Mouse (Mus musculus) left cerebral cortex, postnatal 25 days (tissue): Measurements from ENCODE around the gene Bag6. TPM values are rescaled to one million over a fixed set of nuclear protein-coding genes. Genes with fewer than 3 reads are reported as not detected.

Experiments
- DNase-seq, 2 experiments: peaks; one replicate each; pipeline ENCODE4 v3.0.0; 2022; ENCODE audit warnings: low spot score in 2 of 2, mixed read lengths in 1 of 2
- intact Hi-C: fragments of 180-260 bp; cut with DNase I; formaldehyde crosslinking; loops from one replicate; pipeline ENCODE4 v1.15.1; 2025
- total RNA-seq, 2 experiments: library from RNA; stranded (reverse); gene quantifications; 2 replicates each; pipeline ENCODE4 v1.2.3; 2021

Bag6 gene
- total RNA-seq, 2 experiments from 2014 or later: 286 to 292 TPM

- no peak for DNase-seq
- intact Hi-C loops: loop anchor here (2.0 kb wide), 1 partner anchor 14 kb away; no protein-coding TSS in a partner anchor
Observed at GRCm38 (mm10) chr17:35162730-35163129, 27.8 kb downstream of the Bag6 start.

GRCm38 (mm10) chr17:35163326-35164081 is 28.5 kb downstream of the Bag6 start:
- intact Hi-C loops: loop anchor here (1.0 to 2.0 kb wide), 2 partner anchors 15 to 28 kb away; partner anchors contain the start of gene Bag6
- no peak for DNase-seq

DNA sequence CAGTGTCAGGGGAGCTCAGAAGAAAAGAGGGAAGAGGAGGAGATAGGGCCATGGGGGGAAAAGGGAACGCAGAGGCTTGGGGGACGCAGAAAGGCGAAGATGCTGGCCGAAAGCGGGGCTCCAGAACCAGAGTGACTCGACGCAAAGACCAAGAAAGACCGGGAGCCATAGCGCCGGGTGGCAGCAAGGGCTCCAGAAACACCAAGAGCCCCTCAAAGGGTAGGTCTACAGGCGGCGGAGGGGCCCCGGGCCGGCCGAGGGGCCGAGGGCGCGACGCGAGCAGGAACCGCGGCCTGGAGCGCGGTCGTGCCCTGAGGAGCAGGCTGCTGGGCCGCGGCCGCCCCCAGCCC is 29.2 kb downstream of the Bag6 start:
- DNase-seq: no peak
- intact Hi-C loops: loop anchor here (1.0 kb wide), 1 partner anchor 29 kb away; the partner anchor contains the start of gene Bag6

GRCm38 (mm10) chr17:35164568-35165450 is 29.8 kb downstream of the Bag6 start, which contains the start of gene Prrc2a:
Prrc2a (minus strand) TSS chr17:35164897.
- peak; percentile 99 to 100 for DNase-seq
- intact Hi-C loops: loop anchor here (1.0 kb wide), 2 partner anchors 30 to 70 kb away; partner anchors contain the start of genes Bag6 and Nfkbil1

- intact Hi-C loops: loop anchor here (1.0 kb wide), 1 partner anchor 70 kb away; the partner anchor contains the start of gene Nfkbil1
- DNase-seq: no peak
Observed at GRCm38 (mm10) chr17:35165451-35166155, 30.6 kb downstream of the Bag6 start.

GRCm38 (mm10) chr17:35166352-35167035 is 31.5 kb downstream of the Bag6 start:
- intact Hi-C loops: no loop called here
- peak; percentile 73 to 82 for DNase-seq

DNA sequence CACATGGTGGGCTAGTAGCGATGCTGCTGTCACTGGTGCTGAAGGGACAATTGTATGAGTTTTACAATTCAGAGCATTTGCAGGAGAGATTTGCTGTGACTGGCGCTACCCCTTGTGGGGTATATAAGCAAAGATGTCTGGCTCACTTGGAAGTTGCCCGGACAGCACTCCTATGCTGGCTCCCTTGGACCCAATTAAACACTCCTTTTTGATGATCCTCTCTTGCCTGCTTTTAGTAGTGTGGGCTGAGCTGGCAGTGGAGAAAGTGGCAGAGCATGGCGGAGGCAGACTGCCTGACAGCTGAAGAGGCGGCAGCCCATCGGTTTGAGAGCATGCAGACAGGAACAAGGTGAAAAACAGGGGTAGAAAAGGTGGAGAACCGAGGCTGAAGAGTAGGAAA is 32.8 kb downstream of the Bag6 start:
- DNase-seq: peak in 1 of 2 experiments; percentile 75
- intact Hi-C loops: no loop called here

DNA sequence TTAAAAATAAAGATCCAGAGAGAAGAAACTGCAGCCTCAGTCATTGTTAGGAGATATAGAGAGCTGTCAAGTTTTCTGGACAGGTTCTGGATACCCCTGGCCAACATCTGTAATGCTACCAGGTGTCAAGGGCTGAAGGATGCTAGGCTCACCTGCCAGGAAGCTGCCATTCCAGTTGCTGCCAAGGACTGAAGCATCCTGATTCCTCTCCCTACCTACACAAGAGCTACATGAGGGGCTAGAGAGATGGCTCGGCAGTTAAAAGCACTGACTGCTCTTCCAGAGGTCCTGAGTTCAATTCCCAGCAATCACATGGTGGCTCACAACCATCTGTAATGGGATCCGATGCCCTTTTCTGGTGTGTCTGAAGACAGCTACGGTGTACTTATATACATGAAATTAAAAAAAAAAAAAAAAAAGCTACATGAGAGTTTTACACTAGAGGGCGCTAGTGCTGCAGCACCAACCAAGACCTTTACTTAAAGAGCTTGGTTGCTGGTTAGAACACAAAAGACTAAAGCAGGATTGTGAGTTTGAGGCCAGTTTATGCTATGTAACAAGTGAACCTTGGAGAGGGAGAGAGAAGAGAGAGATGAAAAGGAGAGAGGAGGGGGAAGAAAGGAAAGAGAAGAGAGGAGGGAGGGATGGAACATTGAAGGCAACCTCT is 33.7 kb downstream of the Bag6 start:
- intact Hi-C loops: no loop called here
- peak in 1 of 2 experiments; percentile 56 for DNase-seq

DNA sequence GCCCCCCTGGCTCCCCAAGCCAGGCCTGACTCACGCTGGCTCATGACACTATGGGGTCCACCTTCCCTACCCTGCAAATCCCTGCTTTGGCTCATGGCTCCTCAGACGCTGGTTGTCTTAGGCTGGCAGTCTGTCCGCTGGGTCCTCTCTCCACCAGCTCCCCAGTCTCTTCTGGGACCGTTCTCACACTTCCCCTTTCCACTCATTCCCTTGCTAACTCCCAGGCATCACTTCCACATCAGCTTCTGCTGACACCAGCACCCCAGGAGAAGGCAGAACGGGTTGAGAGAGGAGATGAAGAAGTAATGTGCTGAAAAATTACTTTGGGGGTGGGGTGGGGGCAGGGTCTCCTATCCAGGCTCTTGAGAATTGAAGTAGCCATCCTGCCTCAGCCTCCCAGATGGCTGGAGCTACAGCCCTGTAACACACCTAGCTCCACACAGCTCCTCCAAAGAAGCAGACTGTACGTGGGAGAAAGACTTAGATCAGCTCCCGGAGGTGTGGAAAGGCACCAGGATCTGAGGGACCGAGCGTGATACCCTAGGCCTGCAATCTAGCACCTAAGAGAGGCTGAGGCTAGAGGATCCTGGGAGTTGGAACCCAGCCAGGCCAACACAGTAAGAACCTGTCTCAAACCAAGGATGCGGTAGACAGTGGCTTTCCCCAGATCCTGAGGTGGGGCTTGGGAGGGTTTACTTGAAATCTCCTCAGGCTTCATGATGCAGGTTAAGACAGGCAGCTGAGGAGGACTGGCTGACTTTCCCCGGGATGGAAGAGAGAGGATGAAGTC is 37.7 kb downstream of the Bag6 start:
- DNase-seq: peak in 1 of 2 experiments; percentile 69

DNA sequence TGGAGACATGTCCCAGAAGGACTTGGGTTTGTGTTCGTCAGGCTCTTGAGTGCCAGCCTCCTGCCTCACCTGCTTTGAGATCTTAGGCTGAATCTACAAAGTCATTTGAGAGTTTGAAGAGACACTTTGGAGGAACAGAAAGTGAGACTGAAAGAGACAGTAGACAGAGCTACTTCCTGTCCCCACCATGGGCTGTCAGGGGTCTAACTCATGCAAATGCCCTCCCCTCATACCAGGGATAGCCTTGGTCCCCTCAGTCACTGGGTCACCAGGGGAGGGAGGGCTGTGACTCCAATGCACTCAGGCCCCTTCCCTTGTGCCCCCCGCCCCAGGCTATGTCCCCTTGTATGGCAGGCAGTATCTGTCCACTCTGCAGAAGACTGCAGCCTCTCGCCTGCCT is 38.4 kb downstream of the Bag6 start:
- DNase-seq: no peak
- intact Hi-C loops: no loop called here

More for the DNA sequence above, 37.7 kb downstream of the Bag6 start:
- intact Hi-C loops: no loop called here

GRCm38 (mm10) chr17:35174201-35174977 is 39.4 kb downstream of the Bag6 start:
- intact Hi-C loops: no loop called here
- DNase-seq: no peak

DNA sequence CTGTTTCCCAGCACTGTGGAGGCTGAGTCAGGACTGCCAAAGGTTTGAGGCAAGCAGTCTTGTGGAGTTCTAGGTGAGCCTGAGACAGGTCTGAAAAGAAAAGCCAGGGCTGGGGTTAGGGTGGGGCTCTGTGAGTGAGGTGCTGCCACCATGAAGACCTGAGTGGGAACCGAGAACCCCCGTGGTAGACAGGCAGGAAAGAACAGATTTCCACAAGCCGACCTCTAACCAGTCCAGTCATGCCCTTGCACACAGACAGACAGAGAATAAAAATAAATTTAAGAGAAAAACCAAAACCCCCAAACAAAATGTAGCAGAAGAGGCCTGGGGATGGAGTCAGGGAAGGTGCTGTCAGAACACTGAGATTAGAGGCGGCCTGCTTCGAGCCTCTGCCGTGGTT is 40.4 kb downstream of the Bag6 start:
- intact Hi-C loops: no loop called here
- no peak for DNase-seq

DNA sequence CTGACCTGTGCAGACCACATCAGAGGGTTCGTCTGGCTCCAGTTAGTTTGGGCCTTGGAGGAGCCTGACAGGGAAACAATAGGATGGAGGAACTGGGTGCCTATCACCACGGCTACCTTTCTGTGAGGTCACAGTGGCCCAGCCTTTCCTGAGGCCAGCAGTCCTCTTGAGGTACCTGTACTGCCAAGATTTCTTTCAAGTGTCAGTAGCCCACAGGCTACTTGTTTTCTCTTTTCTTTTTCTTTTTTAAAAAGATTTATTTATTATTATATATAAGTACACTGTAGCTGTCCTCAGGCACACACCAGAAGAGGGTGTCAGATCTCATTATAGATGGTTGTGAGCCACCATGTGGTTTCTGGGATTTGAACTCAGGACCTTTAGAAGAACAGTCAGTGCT is 41.0 kb downstream of the Bag6 start, which contains the start of gene Aif1:
Gene Aif1, minus strand, starts transcription at position 101 of the 400 bp plus-strand sequence.
- no peak for DNase-seq
- intact Hi-C loops: no loop called here

- intact Hi-C loops: loop anchor here (1.0 kb wide), 1 partner anchor 54 kb away; no protein-coding TSS in a partner anchor
- DNase-seq: no peak
Observed at GRCm38 (mm10) chr17:35178528-35178927, 43.5 kb downstream of the Bag6 start.

DNA sequence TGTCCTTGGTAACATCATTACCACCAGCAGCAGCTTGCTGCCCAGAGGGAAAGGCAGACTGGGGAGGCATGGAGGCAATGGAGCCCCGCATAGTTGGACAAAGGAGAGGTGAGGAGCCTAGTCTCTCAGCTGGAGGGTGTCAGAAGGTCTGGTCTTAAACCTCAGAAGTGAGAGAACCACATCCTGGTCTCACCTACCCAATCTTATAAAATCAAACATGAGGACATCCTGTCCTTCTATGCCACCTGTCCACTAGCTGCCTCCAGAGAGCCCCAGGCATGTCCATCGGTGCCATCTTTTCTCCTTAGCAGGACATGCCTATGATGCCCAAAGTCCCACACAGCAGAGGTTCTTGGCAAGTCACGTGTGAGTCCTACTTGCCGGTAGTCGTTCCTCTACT is 45.1 kb downstream of the Bag6 start:
- intact Hi-C loops: no loop called here
- no peak for DNase-seq

DNA sequence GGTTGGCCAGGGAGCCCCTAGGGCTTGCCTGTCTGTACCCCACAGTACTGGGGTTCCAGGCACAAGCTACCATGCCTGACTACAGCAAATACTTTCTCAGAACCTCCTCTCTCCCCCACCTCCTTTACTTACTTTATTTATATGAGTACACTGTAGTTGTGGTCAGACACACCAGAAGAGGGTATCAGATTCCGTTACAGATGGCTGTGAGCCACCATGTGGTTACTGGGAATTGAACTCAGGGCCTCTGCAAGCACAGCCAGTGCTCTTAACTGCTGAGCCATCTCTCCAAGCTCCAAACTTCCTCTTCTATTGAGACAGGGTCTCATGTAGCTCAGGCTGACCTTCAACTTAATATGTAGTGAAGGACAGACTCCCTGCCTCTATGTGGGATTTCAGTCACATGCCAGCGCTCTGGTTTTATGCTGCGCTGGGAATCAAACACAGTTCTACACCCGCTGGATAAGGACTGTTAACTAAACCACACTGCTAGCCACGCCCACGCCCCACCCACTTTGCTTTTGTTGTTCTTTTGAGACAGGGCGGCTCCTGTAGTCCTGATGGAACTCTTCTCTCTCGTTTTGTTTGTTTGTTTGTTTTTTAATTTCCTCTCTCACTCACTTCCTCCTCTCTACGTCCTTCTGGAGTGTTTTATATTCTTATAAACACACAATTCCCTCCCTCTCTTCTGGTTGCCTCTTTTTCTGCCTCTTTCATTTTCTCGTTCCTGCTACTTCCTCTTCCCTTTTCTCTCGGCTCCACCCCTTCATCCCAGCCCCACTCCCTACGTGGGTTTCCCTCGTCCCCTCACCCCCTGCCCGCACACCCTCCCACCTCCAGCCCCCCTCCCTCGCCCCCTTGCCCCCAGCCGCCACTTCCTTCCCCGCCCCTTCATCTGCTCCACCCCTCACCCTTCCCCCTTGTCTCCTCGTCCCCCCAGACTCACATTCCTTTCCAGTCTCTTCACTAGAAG is 50.9 kb downstream of the Bag6 start:
- DNase-seq: no peak
- intact Hi-C loops: no loop called here
